ENCODE assay signal across 7 mouse cellular contexts in the genomic region with DNA sequence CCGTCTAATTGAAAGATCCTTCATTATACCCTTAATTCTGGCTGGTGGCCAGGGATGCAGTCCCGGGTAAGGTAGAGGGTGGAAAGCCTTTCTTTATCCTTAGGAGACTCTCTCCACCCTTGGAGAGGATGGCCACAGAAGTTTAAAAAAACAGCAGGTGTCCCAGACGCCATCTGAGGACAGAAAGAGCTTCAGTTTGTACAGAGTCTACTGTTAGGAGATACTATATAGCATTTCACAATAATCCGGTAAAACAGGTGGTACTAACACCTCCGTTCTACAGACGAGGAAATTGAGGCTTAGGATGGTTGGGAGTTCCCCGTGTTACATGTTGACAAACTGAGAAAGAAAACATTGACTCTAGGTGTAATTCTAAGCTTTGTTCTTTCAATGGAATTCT. TPM values are rescaled to one million over a fixed set of nuclear protein-coding genes. Genes with fewer than 3 reads are reported as not detected.
DNase-seq lines count a peak whose midpoint lies in the region; ATAC-seq and TF ChIP-seq lines count a peak whose summit lies in the region.

No protein-coding gene starts in this region.

- H3K4me2 ChIP-seq in intestine, embryonic 16.5 days (ENCODE audit: low read depth, low read length), result peak overlapping the region; percentile 51
- H3K4me2 ChIP-seq in myocyte (ENCODE audit: low read depth), result peak overlapping the region; percentile 87

- no peak overlapping the region for H3K27ac ChIP-seq in intestine, embryonic 16.5 days (ENCODE audit: low read length)

- TF ChIP-seq POLR2A in myocyte (IDR thresholded peaks at IDR 0.05; ENCODE audit: insufficient read length, low read depth), result no peak

- no peak overlapping the region for H3ac ChIP-seq in myocyte (ENCODE audit: control insufficient read depth, insufficient read length)

- DNase-seq in retina, postnatal 1 day, result no peak
- DNase-seq in yolk sac, embryonic 10.5 days (ENCODE audit: low spot score), result no peak

- H3K36me3 ChIP-seq in megakaryocyte, embryonic 14.5 days (replicated peaks; ENCODE audit: low read length), result no peaks in the 10 kb centered on the region
- H3K36me3 ChIP-seq in intestine, embryonic 16.5 days (ENCODE audit: control insufficient read depth, insufficient read depth, low read length), result no peaks in the 10 kb centered on the region
- no peaks in the 10 kb centered on the region for H3K36me3 ChIP-seq in myocyte (ENCODE audit: control insufficient read depth, insufficient read depth)

- no peak for ATAC-seq in megakaryocyte, adult 5-6 weeks (ENCODE audit: poor library complexity, severe bottlenecking)
- peak; percentile 13 for ATAC-seq in erythroblast, adult 5-6 weeks (replicated peaks; ENCODE audit: low FRiP score, poor library complexity, severe bottlenecking)
- ATAC-seq in intestine, embryonic 16.5 days, result peak; percentile 17

- peaks cover 58% of the 10 kb centered on the region for H3K4me1 ChIP-seq in megakaryocyte, embryonic 14.5 days
- H3K4me1 ChIP-seq in intestine, embryonic 16.5 days (ENCODE audit: control insufficient read depth, insufficient read depth, low read length), result peaks cover 6% of the 10 kb centered on the region; the same call in 1 of the 2 replicates

- peak overlapping the region; percentile 97 for H3K4me3 ChIP-seq in megakaryocyte, embryonic 14.5 days (replicated peaks)
- peak overlapping the region; percentile 99 for H3K4me3 ChIP-seq in intestine, embryonic 16.5 days (ENCODE audit: low read length)
- peak overlapping the region; percentile 68 for H3K4me3 ChIP-seq in myocyte

- no peaks in the 10 kb centered on the region for H3K27me3 ChIP-seq in megakaryocyte, embryonic 14.5 days (replicated peaks)
- no peaks in the 10 kb centered on the region for H3K27me3 ChIP-seq in intestine, embryonic 16.5 days (replicated peaks; ENCODE audit: control insufficient read depth, insufficient read depth, low read length)
- H3K27me3 ChIP-seq in myocyte (ENCODE audit: control insufficient read depth, insufficient read depth, insufficient read length), result no peaks in the 10 kb centered on the region

- H3K9ac ChIP-seq in intestine, embryonic 16.5 days (ENCODE audit: low read depth, low read length), result peak overlapping the region; percentile 14; the same call in 1 of the 2 replicates

- H3K79me2 ChIP-seq in myocyte (ENCODE audit: control insufficient read depth, insufficient read depth), result peaks cover 31% of the 10 kb centered on the region

- 15% methylated on average over 7 of the region's 7 CpGs for WGBS in intestine, embryonic 16.5 days

- H3K9me3 ChIP-seq in megakaryocyte, embryonic 14.5 days, result no peaks in the 10 kb centered on the region
- no peaks in the 10 kb centered on the region for H3K9me3 ChIP-seq in intestine, embryonic 16.5 days (ENCODE audit: control insufficient read depth, low read length)

TF ChIP-seq in myocyte, 11 proteins besides CTCF, POLR2A, EP300 and RAD21:
- TF ChIP-seq POLR2AphosphoS2 (IDR thresholded peaks at IDR 0.05; ENCODE audit: insufficient read length, low read depth) (no peak), MAX (IDR thresholded peaks at IDR 0.05; ENCODE audit: low read depth) (no peak), E2F4 (IDR thresholded peaks at IDR 0.05; ENCODE audit: insufficient read depth) (no peak), SRF (IDR thresholded peaks at IDR 0.05; ENCODE audit: control insufficient read depth, insufficient read length, low read depth) (no peak), MYOD1 (IDR thresholded peaks at IDR 0.05; ENCODE audit: control insufficient read depth in 1 of 3, insufficient read length in 2 of 3, low read depth in 2 of 3) (no peak), TCF12 (IDR thresholded peaks at IDR 0.05; ENCODE audit: insufficient read depth, poor library complexity, severe bottlenecking) (no peak), CEBPB (IDR thresholded peaks at IDR 0.05; ENCODE audit: insufficient read depth, poor library complexity, severe bottlenecking) (no peak), REST (IDR thresholded peaks at IDR 0.05; ENCODE audit: insufficient read depth, insufficient read length) (no peak), USF1 (IDR thresholded peaks at IDR 0.05; ENCODE audit: low read depth) (no peak), MYOG (IDR thresholded peaks at IDR 0.05; ENCODE audit: control insufficient read depth in 1 of 3, insufficient read depth in 1 of 3, insufficient read length in 2 of 3, low read depth in 2 of 3) (no peak)

RNA-seq across cellular contexts. Expression of gene Cyld, which starts 0.6 kb away (rescaled TPM):
- polyA plus RNA-seq in megakaryocyte, embryonic 14.5 days (2012; ENCODE audit: insufficient read depth, low replicate concordance), result 0.54 TPM in 1 of 2 replicates, not detected in the other
- total RNA-seq in megakaryocyte, adult 5-6 weeks (2015), result 40.6 and 41.9 TPM in 2 replicates
- total RNA-seq in megakaryocyte, adult 5-6 weeks (2017), result 50.0 and 61.9 TPM in 2 replicates
- 5.4 and 12.1 TPM in 2 replicates for total RNA-seq in erythroblast, adult 5-6 weeks (2015; ENCODE audit: low replicate concordance)
- total RNA-seq in erythroblast, adult 5-6 weeks (2017; ENCODE audit: low replicate concordance), result 11.9 and 14.5 TPM in 2 replicates
- 12.8 and 13.8 TPM in 2 replicates for polyA plus RNA-seq in intestine, embryonic 16.5 days (2015; fragmentation: Nextera tagmentation; extraction: Ambion mirVana)
- polyA plus RNA-seq in myocyte (2012; fragmentation: generic; extraction: Trizol), result 5.6 TPM

RNA-seq across cellular contexts. Expression of gene Nod2, which starts 49.1 kb away (rescaled TPM):
- not detected in 2 replicates for polyA plus RNA-seq in megakaryocyte, embryonic 14.5 days (2012; ENCODE audit: insufficient read depth, low replicate concordance)
- total RNA-seq in megakaryocyte, adult 5-6 weeks (2015), result 3.8 and 4.0 TPM in 2 replicates
- 2.5 and 4.0 TPM in 2 replicates for total RNA-seq in megakaryocyte, adult 5-6 weeks (2017)
- total RNA-seq in erythroblast, adult 5-6 weeks (2015; ENCODE audit: low replicate concordance), result 0.96 TPM in 1 of 2 replicates, not detected in the other
- 0.28 and 0.34 TPM in 2 replicates for total RNA-seq in erythroblast, adult 5-6 weeks (2017; ENCODE audit: low replicate concordance)
- 0.31 and 0.32 TPM in 2 replicates for polyA plus RNA-seq in intestine, embryonic 16.5 days (2015; fragmentation: Nextera tagmentation; extraction: Ambion mirVana)
- 1.6 TPM for polyA plus RNA-seq in myocyte (2012; fragmentation: generic; extraction: Trizol)
